Mouse (Mus musculus): ENCODE measurements around the gene Sorcs2. TPM values are rescaled to one million over a fixed set of nuclear protein-coding genes. Genes with fewer than 3 reads are reported as not detected.

Gene Sorcs2
- polyA plus RNA-seq, 1 experiment = 19.3 TPM

DNA sequence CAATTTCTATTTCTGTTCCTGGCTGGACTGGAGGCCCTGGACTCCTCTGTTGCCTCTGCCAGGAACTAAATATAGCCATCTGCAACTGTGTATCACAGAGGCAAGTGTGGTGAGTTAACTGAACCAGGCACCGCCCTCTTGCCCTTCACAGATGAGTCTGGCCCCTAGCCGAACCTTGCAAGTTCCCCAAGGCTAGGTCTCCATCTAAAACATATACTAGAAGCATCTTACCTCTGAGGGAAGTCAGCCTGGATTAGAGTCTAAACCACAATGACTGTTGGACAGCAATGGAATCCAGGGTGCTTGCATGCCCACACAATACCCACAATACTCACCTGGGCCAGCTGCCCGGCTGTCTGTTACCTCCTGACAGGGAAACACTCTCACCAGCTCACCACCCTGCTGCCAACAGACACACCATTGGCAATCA, 30.7 kb downstream of the Sorcs2 start:
- 53% methylated on average over 3 of the region's 3 CpGs for WGBS
- no peak for TF ChIP-seq CTCF (IDR thresholded peaks at IDR 0.05; ENCODE audit: insufficient read depth, low read length)
- no peak for TF ChIP-seq POLR2A (IDR thresholded peaks at IDR 0.05; ENCODE audit: borderline replicate concordance, extremely low read depth, low read depth, low read length)
- Histone ChIP-seq H3K4me1 (ENCODE audit: control insufficient read depth, insufficient read depth, low read length) (no peaks in the 10 kb centered on the region), H3K4me3 (replicated peaks; ENCODE audit: extremely low read depth, low read depth, low read length) (no peak overlapping the region)
- DNase-seq = no peak

DNA sequence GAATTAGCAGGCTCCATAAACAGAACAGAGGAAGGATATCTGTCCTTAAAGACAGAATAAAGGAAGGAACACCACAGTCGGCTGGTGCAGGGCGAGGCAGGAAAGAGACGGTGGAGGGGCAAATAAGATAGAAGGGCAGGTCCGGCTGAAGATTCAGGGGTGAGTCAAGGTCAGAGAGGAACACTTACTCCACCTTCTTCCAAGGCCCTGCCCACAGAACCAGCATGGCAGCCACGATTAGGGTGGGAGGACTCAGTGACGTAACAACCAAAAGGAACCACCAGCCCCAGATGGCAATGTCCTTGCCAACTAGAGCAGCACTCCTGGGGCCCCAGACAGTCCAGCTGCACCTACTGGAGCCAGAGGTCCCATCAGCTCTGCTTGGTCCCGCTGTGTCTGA, 36.2 kb downstream of the Sorcs2 start:
- WGBS = 53% methylated on average over 7 of the region's 7 CpGs
- no peak for DNase-seq
- TF ChIP-seq POLR2A (IDR thresholded peaks at IDR 0.05; ENCODE audit: borderline replicate concordance, extremely low read depth, low read depth, low read length) (no peak), CTCF (IDR thresholded peaks at IDR 0.05; ENCODE audit: insufficient read depth, low read length) (no peak)
- no peak overlapping the region for H3K4me3 ChIP-seq (replicated peaks; ENCODE audit: extremely low read depth, low read depth, low read length)
- H3K4me1 ChIP-seq (ENCODE audit: control insufficient read depth, insufficient read depth, low read length) = no peaks in the 10 kb centered on the region; the same call in 1 of the 2 replicates

DNA sequence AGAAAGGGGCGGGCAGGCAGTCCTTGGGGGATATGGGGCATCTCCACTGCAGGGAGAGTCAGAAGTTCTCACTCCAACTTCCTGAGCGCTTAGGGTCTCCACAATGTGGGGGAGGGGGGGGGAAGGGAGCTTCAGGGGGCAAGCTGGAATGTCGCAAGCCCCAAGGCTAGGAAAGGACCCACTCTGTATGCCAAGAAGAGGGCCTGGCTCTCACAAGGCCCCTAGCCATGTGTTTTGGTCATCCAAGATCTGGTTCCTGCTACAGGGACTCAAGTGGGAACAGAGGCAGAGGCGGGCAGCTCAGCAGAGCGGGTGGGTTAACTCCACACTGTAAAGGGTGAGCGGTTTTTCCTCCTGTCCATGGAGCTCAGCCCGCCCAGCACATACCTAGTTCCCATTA, 37.6 kb downstream of the Sorcs2 start:
- Histone ChIP-seq H3K4me3 (replicated peaks; ENCODE audit: extremely low read depth, low read depth, low read length) (no peak overlapping the region), H3K4me1 (ENCODE audit: control insufficient read depth, insufficient read depth, low read length) (no peaks in the 10 kb centered on the region; the same call in 1 of the 2 replicates)
- DNase-seq = no peak
- WGBS = 92% methylated on average over 7 of the region's 7 CpGs
- TF ChIP-seq POLR2A (IDR thresholded peaks at IDR 0.05; ENCODE audit: borderline replicate concordance, extremely low read depth, low read depth, low read length) (no peak), CTCF (IDR thresholded peaks at IDR 0.05; ENCODE audit: insufficient read depth, low read length) (no peak)

DNA sequence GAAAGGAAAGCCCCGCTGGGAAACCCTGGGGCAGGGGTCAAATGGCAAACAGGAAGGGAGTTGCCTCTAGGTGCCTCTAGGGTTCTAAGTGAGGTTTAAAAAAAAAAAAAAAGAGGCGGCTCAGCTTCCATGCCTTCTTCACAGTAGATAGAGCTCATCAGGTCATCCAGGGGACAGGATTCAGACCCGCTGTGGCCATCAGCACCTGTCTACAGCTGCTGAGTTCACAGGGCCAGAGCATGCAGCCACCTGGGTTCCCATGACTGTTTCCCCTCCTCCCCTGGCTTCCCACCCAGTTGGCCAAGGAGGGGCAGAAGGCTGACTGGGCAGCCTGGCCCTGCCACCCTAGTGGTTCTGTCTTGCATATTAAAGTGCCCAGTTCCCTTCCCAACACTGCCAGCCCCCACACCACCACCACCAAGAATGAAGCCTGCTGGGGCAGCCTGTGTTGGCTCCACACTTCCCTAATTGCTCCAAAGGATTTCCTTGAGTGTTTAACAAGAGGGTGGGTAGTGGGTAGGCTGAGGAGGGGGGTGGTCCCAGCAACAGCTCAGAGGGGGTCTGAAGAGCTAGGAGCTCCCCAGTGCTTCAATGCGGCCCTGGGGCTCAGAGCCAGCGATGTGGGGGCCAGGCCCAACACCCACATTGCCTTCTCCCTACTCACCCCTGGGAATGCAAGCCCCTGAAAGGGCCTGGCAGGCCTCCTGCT, 38.2 kb downstream of the Sorcs2 start:
- no peak overlapping the region for H3K4me3 ChIP-seq (replicated peaks; ENCODE audit: extremely low read depth, low read depth, low read length)
- WGBS = 60% methylated on average over 5 of the region's 5 CpGs
- TF ChIP-seq POLR2A (IDR thresholded peaks at IDR 0.05; ENCODE audit: borderline replicate concordance, extremely low read depth, low read depth, low read length) (no peak), CTCF (IDR thresholded peaks at IDR 0.05; ENCODE audit: insufficient read depth, low read length) (no peak)
- H3K4me1 ChIP-seq (ENCODE audit: control insufficient read depth, insufficient read depth, low read length) = no peaks in the 10 kb centered on the region; the same call in 1 of the 2 replicates
- no peak for DNase-seq

GRCm38 (mm10) chr5:36358161-36358560, 39.8 kb downstream of the Sorcs2 start:
- H3K4me3 ChIP-seq (replicated peaks; ENCODE audit: extremely low read depth, low read depth, low read length) = no peak overlapping the region
- H3K4me1 ChIP-seq (ENCODE audit: control insufficient read depth, insufficient read depth, low read length) = peaks cover 6% of the 10 kb centered on the region
- 46% methylated on average over 4 of the region's 4 CpGs for WGBS
- DNase-seq = no peak
- TF ChIP-seq POLR2A (IDR thresholded peaks at IDR 0.05; ENCODE audit: borderline replicate concordance, extremely low read depth, low read depth, low read length) (no peak), CTCF (IDR thresholded peaks at IDR 0.05; ENCODE audit: insufficient read depth, low read length) (no peak)

- Histone ChIP-seq H3K4me3 (replicated peaks; ENCODE audit: extremely low read depth, low read depth, low read length) (no peak overlapping the region), H3K4me1 (ENCODE audit: control insufficient read depth, insufficient read depth, low read length) (peaks cover 6% of the 10 kb centered on the region)
- DNase-seq = no peak
- WGBS = 63% methylated on average over 4 of the region's 4 CpGs
- TF ChIP-seq POLR2A (IDR thresholded peaks at IDR 0.05; ENCODE audit: borderline replicate concordance, extremely low read depth, low read depth, low read length) = no peak
- TF ChIP-seq CTCF (IDR thresholded peaks at IDR 0.05; ENCODE audit: insufficient read depth, low read length) = no peak
Measured at GRCm38 (mm10) chr5:36356659-36357058, 41.3 kb downstream of the Sorcs2 start.

DNA sequence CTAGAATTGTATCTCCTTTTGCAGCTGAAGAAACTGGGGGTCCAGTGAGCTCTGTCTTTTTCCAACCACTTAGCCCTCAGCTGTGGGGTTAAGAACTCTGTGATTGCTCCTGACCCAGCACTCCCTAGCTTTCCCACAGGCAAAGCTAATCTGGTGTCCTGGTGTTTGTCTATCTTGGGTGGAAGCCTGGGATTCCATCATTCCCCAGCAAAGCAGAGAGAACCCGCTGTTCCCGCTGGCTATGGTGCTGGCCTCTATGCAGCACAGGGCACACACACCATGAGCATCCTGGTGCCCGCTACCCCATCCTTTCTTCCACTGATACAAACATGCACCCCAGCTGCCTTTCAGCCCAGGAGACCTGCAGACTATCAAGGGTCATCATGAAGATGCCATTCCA, 42.3 kb downstream of the Sorcs2 start:
- TF ChIP-seq POLR2A (IDR thresholded peaks at IDR 0.05; ENCODE audit: borderline replicate concordance, extremely low read depth, low read depth, low read length) (no peak), CTCF (IDR thresholded peaks at IDR 0.05; ENCODE audit: insufficient read depth, low read length) (no peak)
- Histone ChIP-seq H3K4me3 (replicated peaks; ENCODE audit: extremely low read depth, low read depth, low read length) (no peak overlapping the region), H3K4me1 (ENCODE audit: control insufficient read depth, insufficient read depth, low read length) (peaks cover 6% of the 10 kb centered on the region)
- DNase-seq = no peak
- 87% methylated on average over 3 of the region's 3 CpGs for WGBS

DNA sequence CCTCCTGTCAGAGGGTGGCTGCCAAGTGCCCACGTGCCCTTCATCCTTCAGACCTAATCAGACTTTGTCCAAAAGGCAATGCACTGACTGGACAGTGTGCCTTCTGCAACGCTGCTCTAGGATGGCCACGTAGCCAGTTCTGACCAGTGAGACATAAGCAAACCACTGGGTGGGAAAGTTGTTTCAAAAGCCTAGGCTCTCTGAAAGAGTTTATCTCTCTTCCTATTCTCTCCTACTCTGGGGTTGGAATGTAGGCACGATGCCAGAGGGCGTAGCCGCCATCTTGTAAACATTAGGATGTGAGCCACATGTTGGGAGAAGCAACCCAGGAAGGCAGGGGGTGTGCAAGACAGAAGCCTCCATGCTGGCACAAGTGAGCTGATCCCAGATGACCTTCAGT, 44.3 kb downstream of the Sorcs2 start:
- H3K4me1 ChIP-seq (ENCODE audit: control insufficient read depth, insufficient read depth, low read length) = peaks cover 6% of the 10 kb centered on the region
- WGBS = 33% methylated on average over 6 of the region's 6 CpGs
- no peak for TF ChIP-seq POLR2A (IDR thresholded peaks at IDR 0.05; ENCODE audit: borderline replicate concordance, extremely low read depth, low read depth, low read length)
- no peak for TF ChIP-seq CTCF (IDR thresholded peaks at IDR 0.05; ENCODE audit: insufficient read depth, low read length)
- no peak for DNase-seq
- H3K4me3 ChIP-seq (replicated peaks; ENCODE audit: extremely low read depth, low read depth, low read length) = no peak overlapping the region

DNA sequence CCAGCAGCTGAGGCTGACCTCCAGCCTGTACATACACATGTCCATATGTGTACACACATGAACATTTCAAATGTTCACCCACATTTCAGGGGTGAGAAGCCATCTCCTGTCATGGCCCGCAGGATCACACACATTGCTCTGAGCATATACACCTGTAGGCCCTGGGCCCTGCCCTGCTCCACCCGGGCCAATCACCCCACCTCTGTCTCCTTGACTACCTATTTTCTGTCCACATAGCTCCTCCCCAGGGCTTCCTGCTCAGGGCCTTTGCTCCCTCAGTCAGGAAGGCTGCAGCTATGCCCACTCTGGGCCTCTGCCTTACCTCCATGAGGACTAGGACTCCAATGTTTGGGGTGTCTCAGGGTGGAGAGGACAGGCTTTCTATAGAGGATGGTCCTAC, 44.7 kb downstream of the Sorcs2 start:
- 78% methylated on average over 2 of the region's 2 CpGs for WGBS
- Histone ChIP-seq H3K4me3 (replicated peaks; ENCODE audit: extremely low read depth, low read depth, low read length) (no peak overlapping the region), H3K4me1 (ENCODE audit: control insufficient read depth, insufficient read depth, low read length) (peaks cover 6% of the 10 kb centered on the region)
- no peak for DNase-seq
- TF ChIP-seq POLR2A (IDR thresholded peaks at IDR 0.05; ENCODE audit: borderline replicate concordance, extremely low read depth, low read depth, low read length) (no peak), CTCF (IDR thresholded peaks at IDR 0.05; ENCODE audit: insufficient read depth, low read length) (no peak)

- H3K4me1 ChIP-seq (ENCODE audit: control insufficient read depth, insufficient read depth, low read length) = no peaks in the 10 kb centered on the region
- TF ChIP-seq CTCF (IDR thresholded peaks at IDR 0.05; ENCODE audit: insufficient read depth, low read length) (no peak), POLR2A (IDR thresholded peaks at IDR 0.05; ENCODE audit: borderline replicate concordance, extremely low read depth, low read depth, low read length) (no peak)
- 88% methylated on average over 4 of the region's 4 CpGs for WGBS
- DNase-seq = no peak
- no peak overlapping the region for H3K4me3 ChIP-seq (replicated peaks; ENCODE audit: extremely low read depth, low read depth, low read length)
Measured at GRCm38 (mm10) chr5:36346698-36347097, 51.2 kb downstream of the Sorcs2 start.

Measured in lung, adult 2 months (tissue).